Mouse (Mus musculus) E14TG2a.4 (cell line): Measurements from ENCODE around the gene Hebp1.

Experiments
- CTCF ChIP-seq: conservative IDR thresholded peaks from 2 replicates; pipeline ENCODE4 v1.5.1; 2014; ENCODE audit warnings: low read length
- POU5F1 ChIP-seq: IDR thresholded peaks from 2 replicates; pipeline ENCODE4 v1.6.1; 2014; ENCODE audit warnings: low read length, borderline replicate concordance

GRCm38 (mm10) chr6:135165706-135166105, 32.1 kb downstream of the Hebp1 start:
- TF ChIP-seq CTCF (no peak), POU5F1 (no peak)
